Mouse (Mus musculus) layer of hippocampus, adult 18-20 months (tissue): ENCODE measurements at regions not wholly inside any gene's neighbourhood (a gene's known extent, or its start where the extent isn't known, plus 50 kb on each side); places are given as distances from the start of the nearest gene placed in this dataset.
A peak's percentile ranks its signal among the peaks of the same experiment; 100 is the strongest.

Experiments used
- DNase-seq, 2 experiments: peaks; one replicate each; pipeline ENCODE4 v3.0.0; 2022; ENCODE audit warnings: low spot score in 2 of 2

GRCm38 (mm10) chr7:94414351-94414750 is 1334.7 kb downstream of the Fam181b start:
- DNase-seq = peak in 1 of 2 experiments; percentile 1

GRCm38 (mm10) chr7:94415319-94415718 is 1335.7 kb downstream of the Fam181b start:
- DNase-seq = no peak

GRCm38 (mm10) chr7:94431470-94431869 is 1351.8 kb downstream of the Fam181b start:
- DNase-seq = no peak
